Mouse (Mus musculus): Measurements from ENCODE around the gene M1ap.

- no peak for TF ChIP-seq CHD2 (IDR thresholded peaks at IDR 0.05; ENCODE audit: low read depth, low read length)
- no peak for TF ChIP-seq MAFK (IDR thresholded peaks at IDR 0.05; ENCODE audit: insufficient read depth, low read depth, low read length)
- TF ChIP-seq ZNF384 (IDR thresholded peaks at IDR 0.05; ENCODE audit: low read depth, low read length): no peak
Observed at GRCm38 (mm10) chr6:83054871-83055431, 108.2 kb downstream of the M1ap start, which contains the start of gene Htra2.

All from ES-E14 (cell line).